Mouse (Mus musculus): ENCODE data around the gene Mthfd1l. TPM values are rescaled to one million over a fixed set of nuclear protein-coding genes. Genes with fewer than 3 reads are reported as not detected.

Mthfd1l gene
- polyA plus RNA-seq (2015; fragmentation: Nextera tagmentation; extraction: Ambion mirVana) = 5.4 and 5.5 TPM in 2 replicates

GRCm38 (mm10) chr10:3972981-3973588 lies at the start of gene Mthfd1l:
Gene Mthfd1l (plus strand): TSS chr10:3973118.
- H3K27me3 ChIP-seq (ENCODE audit: control insufficient read depth, insufficient read depth, low read length) = no peaks in the 10 kb centered on the region
- peak within 1 kb of the TSS; percentile 95 for H3K27ac ChIP-seq (replicated peaks)
- no peaks in the 10 kb centered on the region for H3K4me1 ChIP-seq (replicated peaks; ENCODE audit: control insufficient read depth, insufficient read depth)
- DNase-seq (ENCODE audit: low spot score) (peak; percentile 89), ATAC-seq (ENCODE audit: low FRiP score, low TSS enrichment) (peak; percentile 86)
- TF ChIP-seq CTCF (IDR thresholded peaks at IDR 0.05; ENCODE audit: low read depth) = peak; percentile 83
- TF ChIP-seq EP300 (optimal IDR thresholded peaks at IDR 0.05) = no peak
- peak within 1 kb of the TSS; percentile 96 for H3K4me2 ChIP-seq (replicated peaks; ENCODE audit: low read depth)
- H3K9ac ChIP-seq (ENCODE audit: low read length) = peak within 1 kb of the TSS; percentile 79
- under 1% methylated on average over 39 of the region's 40 CpGs for WGBS
- no peaks in the 10 kb centered on the region for H3K36me3 ChIP-seq (ENCODE audit: control insufficient read depth, insufficient read depth, low read length)
- H3K4me3 ChIP-seq (ENCODE audit: low read depth, low read length) = peak within 1 kb of the TSS; percentile 68
- H3K9me3 ChIP-seq (ENCODE audit: control insufficient read depth, low read length) = no peaks in the 10 kb centered on the region

GRCm38 (mm10) chr10:3928008-3928545 lies 44.8 kb upstream of the Mthfd1l start:
- no peak for TF ChIP-seq CTCF (IDR thresholded peaks at IDR 0.05; ENCODE audit: low read depth)
- TF ChIP-seq EP300 (optimal IDR thresholded peaks at IDR 0.05) = no peak
- DNase-seq (ENCODE audit: low spot score) = no peak
- no peak overlapping the region for H3K4me3 ChIP-seq (ENCODE audit: low read depth, low read length)

DNA sequence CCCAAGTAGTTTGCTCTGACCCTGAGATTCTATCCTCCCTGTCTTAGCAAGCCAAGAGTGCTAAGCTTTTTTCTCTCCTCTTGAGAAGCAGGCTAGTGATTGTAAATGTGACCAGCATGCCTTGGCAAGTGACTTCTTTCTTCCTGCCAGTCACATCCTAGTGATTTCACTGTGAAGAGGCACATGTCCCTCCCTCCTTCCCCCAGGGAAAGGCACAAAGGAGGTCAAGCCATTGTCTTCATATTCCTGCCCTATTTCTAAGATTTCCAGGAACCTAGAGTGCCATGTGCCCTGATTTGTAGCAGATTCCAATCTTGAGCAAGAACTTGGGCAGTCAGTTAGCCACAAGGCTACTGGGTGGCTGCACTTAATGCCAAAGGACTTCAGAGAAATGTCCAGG lies 41.1 kb upstream of the Mthfd1l start:
- ATAC-seq (ENCODE audit: low FRiP score, low TSS enrichment) = no peak
- Histone ChIP-seq H3K4me3 (ENCODE audit: low read depth, low read length) (no peak overlapping the region), H3K27ac (replicated peaks) (no peak overlapping the region), H3K9ac (ENCODE audit: low read length) (no peak overlapping the region), H3K4me1 (replicated peaks; ENCODE audit: control insufficient read depth, insufficient read depth) (no peaks in the 10 kb centered on the region), H3K36me3 (ENCODE audit: control insufficient read depth, insufficient read depth, low read length) (no peaks in the 10 kb centered on the region), H3K27me3 (ENCODE audit: control insufficient read depth, insufficient read depth, low read length) (no peaks in the 10 kb centered on the region), H3K4me2 (replicated peaks; ENCODE audit: low read depth) (no peak overlapping the region), H3K9me3 (ENCODE audit: control insufficient read depth, low read length) (no peaks in the 10 kb centered on the region)
- TF ChIP-seq EP300 (optimal IDR thresholded peaks at IDR 0.05) (no peak), CTCF (IDR thresholded peaks at IDR 0.05; ENCODE audit: low read depth) (no peak)
- no peak for DNase-seq (ENCODE audit: low spot score)

More at GRCm38 (mm10) chr10:3928008-3928545, 44.8 kb upstream of the Mthfd1l start:
- H3K36me3 ChIP-seq (ENCODE audit: control insufficient read depth, insufficient read depth, low read length) = no peaks in the 10 kb centered on the region
- no peaks in the 10 kb centered on the region for H3K4me1 ChIP-seq (replicated peaks; ENCODE audit: control insufficient read depth, insufficient read depth)
- no peak overlapping the region for H3K27ac ChIP-seq (replicated peaks)
- H3K9ac ChIP-seq (ENCODE audit: low read length) = no peak overlapping the region
- no peaks in the 10 kb centered on the region for H3K9me3 ChIP-seq (ENCODE audit: control insufficient read depth, low read length)
- WGBS = 71% methylated on average over 4 of the region's 4 CpGs
- no peak for ATAC-seq (ENCODE audit: low FRiP score, low TSS enrichment)
- H3K4me2 ChIP-seq (replicated peaks; ENCODE audit: low read depth) = no peak overlapping the region
- H3K27me3 ChIP-seq (ENCODE audit: control insufficient read depth, insufficient read depth, low read length) = no peaks in the 10 kb centered on the region

DNA sequence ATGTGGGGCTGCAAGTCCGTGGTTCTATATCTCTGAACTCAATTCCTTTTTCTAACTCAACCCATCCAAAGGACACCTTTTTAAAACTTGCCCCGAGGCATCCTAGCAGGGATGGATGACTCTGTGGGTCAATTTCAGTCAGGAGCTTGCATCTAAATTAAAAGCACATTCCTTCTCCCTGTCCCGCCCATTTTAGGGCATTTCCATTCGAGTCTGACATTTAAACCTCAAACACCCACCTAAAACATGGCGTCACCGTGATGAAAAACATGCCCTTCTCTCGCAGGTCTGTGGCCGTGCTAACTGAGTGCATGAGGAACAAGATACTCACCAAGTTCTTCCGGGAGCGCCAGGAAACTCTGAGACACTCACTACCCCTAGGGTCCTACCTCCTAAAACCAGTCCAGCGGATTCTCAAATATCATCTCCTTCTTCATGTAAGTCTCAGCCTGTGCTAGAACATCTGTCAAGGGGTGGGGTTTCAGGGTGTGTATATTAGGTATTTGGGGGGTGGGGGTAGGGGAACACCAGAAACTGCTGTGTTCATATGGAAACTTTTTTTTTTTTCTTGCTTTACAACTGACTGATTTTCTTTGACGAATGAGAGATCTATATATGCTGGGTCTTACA lies 39.5 kb upstream of the Mthfd1l start:
- DNase-seq (ENCODE audit: low spot score) = no peak
- TF ChIP-seq CTCF (IDR thresholded peaks at IDR 0.05; ENCODE audit: low read depth) (no peak), EP300 (optimal IDR thresholded peaks at IDR 0.05) (no peak)
- 68% methylated on average over 12 of the region's 12 CpGs for WGBS
- Histone ChIP-seq H3K9ac (ENCODE audit: low read length) (no peak overlapping the region), H3K4me3 (ENCODE audit: low read depth, low read length) (no peak overlapping the region), H3K27ac (replicated peaks) (no peak overlapping the region), H3K4me2 (replicated peaks; ENCODE audit: low read depth) (no peak overlapping the region), H3K4me1 (replicated peaks; ENCODE audit: control insufficient read depth, insufficient read depth) (no peaks in the 10 kb centered on the region), H3K36me3 (ENCODE audit: control insufficient read depth, insufficient read depth, low read length) (no peaks in the 10 kb centered on the region), H3K9me3 (ENCODE audit: control insufficient read depth, low read length) (no peaks in the 10 kb centered on the region), H3K27me3 (ENCODE audit: control insufficient read depth, insufficient read depth, low read length) (no peaks in the 10 kb centered on the region)
- no peak for ATAC-seq (ENCODE audit: low FRiP score, low TSS enrichment)

- Histone ChIP-seq H3K9me3 (ENCODE audit: control insufficient read depth, low read length) (no peaks in the 10 kb centered on the region), H3K27me3 (ENCODE audit: control insufficient read depth, insufficient read depth, low read length) (no peaks in the 10 kb centered on the region), H3K4me2 (replicated peaks; ENCODE audit: low read depth) (no peak overlapping the region), H3K36me3 (ENCODE audit: control insufficient read depth, insufficient read depth, low read length) (no peaks in the 10 kb centered on the region), H3K9ac (ENCODE audit: low read length) (no peak overlapping the region), H3K27ac (replicated peaks) (no peak overlapping the region), H3K4me1 (replicated peaks; ENCODE audit: control insufficient read depth, insufficient read depth) (no peaks in the 10 kb centered on the region), H3K4me3 (ENCODE audit: low read depth, low read length) (no peak overlapping the region)
- ATAC-seq (ENCODE audit: low FRiP score, low TSS enrichment) (no peak), DNase-seq (ENCODE audit: low spot score) (no peak)
- no peak for TF ChIP-seq EP300 (optimal IDR thresholded peaks at IDR 0.05)
- TF ChIP-seq CTCF (IDR thresholded peaks at IDR 0.05; ENCODE audit: low read depth) = no peak
Measured at GRCm38 (mm10) chr10:3936864-3937263, 36.1 kb upstream of the Mthfd1l start.

Measured in stomach, postnatal 0 days (tissue).